Mouse (Mus musculus) left cerebral cortex, adult 8-10 months (tissue): ENCODE measurements around the gene Plxnd1. TPM values are rescaled to one million over a fixed set of nuclear protein-coding genes. Genes with fewer than 3 reads are reported as not detected.

ENCODE experiments used
- DNase-seq, 2 experiments: peaks; one replicate each; pipeline ENCODE4 v3.0.0; 2022; ENCODE audit warnings: low spot score in 2 of 2
- total RNA-seq, 4 experiments: library from RNA; stranded (reverse); gene quantifications; 2 replicates each; pipeline ENCODE4 v1.2.4; 2022

The Plxnd1 gene
- total RNA-seq, 4 experiments from 2014 or later: 91.7 to 106 (median 98.0) TPM

GRCm38 (mm10) chr6:115919876-115920275, 74.9 kb downstream of the Plxnd1 start:
- DNase-seq: no peak

GRCm38 (mm10) chr6:115918615-115919014, 76.2 kb downstream of the Plxnd1 start:
- no peak for DNase-seq

- DNase-seq: no peak
Observed at GRCm38 (mm10) chr6:115916611-115917010, 78.2 kb downstream of the Plxnd1 start.

GRCm38 (mm10) chr6:115915601-115916445, 79.0 kb downstream of the Plxnd1 start:
- peak in 1 of 2 experiments; percentile 85 for DNase-seq

- peak in 1 of 2 experiments; percentile 78 for DNase-seq
Observed at GRCm38 (mm10) chr6:115914511-115915202, 80.1 kb downstream of the Plxnd1 start.

GRCm38 (mm10) chr6:115913482-115913881, 81.3 kb downstream of the Plxnd1 start:
- DNase-seq: no peak

GRCm38 (mm10) chr6:115911763-115912162, 83.0 kb downstream of the Plxnd1 start:
- DNase-seq: no peak

- no peak for DNase-seq
Observed at GRCm38 (mm10) chr6:115909940-115910339, 84.9 kb downstream of the Plxnd1 start.

GRCm38 (mm10) chr6:115909052-115909451, 85.8 kb downstream of the Plxnd1 start:
- no peak for DNase-seq

GRCm38 (mm10) chr6:115908421-115908982, 86.3 kb downstream of the Plxnd1 start:
- no peak for DNase-seq

- no peak for DNase-seq
Observed at GRCm38 (mm10) chr6:115906871-115907270, 87.9 kb downstream of the Plxnd1 start.

- no peak for DNase-seq
Observed at GRCm38 (mm10) chr6:115906455-115906854, 88.3 kb downstream of the Plxnd1 start.

- DNase-seq: no peak
Observed at GRCm38 (mm10) chr6:115905568-115905967, 89.2 kb downstream of the Plxnd1 start.

Other genes starting within 250 kb of the Plxnd1 start
- gene Tmem40, start 232.6 kb downstream of the Plxnd1 start, total RNA-seq: 1 to 10 TPM in 3 of 4 experiments, under 1 TPM in 1; 0.57 to 1.8 (median 1.6) TPM
- gene Cand2, start 220.5 kb downstream of the Plxnd1 start, total RNA-seq: 1 to 10 TPM; 3.2 to 3.4 (median 3.2) TPM
- 100 to 1,000 TPM; 503 to 593 (median 546) TPM for gene Rpl32, start 186.3 kb downstream of the Plxnd1 start, total RNA-seq
- gene Efcab12, start 156.6 kb downstream of the Plxnd1 start, total RNA-seq: 1 to 10 TPM; 4.3 to 5.4 (median 4.7) TPM
- 1 to 10 TPM; 7.8 to 9.4 (median 8.1) TPM for gene Mbd4, start 141.6 kb downstream of the Plxnd1 start, total RNA-seq
- gene Ift122, start 141.5 kb downstream of the Plxnd1 start, total RNA-seq: 10 to 100 TPM; 27.1 to 30.5 (median 27.7) TPM
- under 1 TPM; 0.07 to 0.59 (median 0.24) TPM for gene Rho, start 63.3 kb downstream of the Plxnd1 start, total RNA-seq
- not detected for gene H1foo, start 50.1 kb downstream of the Plxnd1 start, total RNA-seq
- gene Tmcc1, start 198.5 kb upstream of the Plxnd1 start, total RNA-seq: 10 to 100 TPM; 65.1 to 76.5 (median 75.6) TPM
- gene Washc2, start 213.0 kb upstream of the Plxnd1 start, total RNA-seq: 100 to 1,000 TPM in 2 of 4 experiments, 10 to 100 TPM in 2; 88.3 to 108 (median 95.9) TPM